Mouse (Mus musculus) CD8-positive naive resting alpha-beta T cell, adult 57 days (primary cell): ENCODE data around the gene Gm9049. TPM values are rescaled to one million over a fixed set of nuclear protein-coding genes. Genes with fewer than 3 reads are reported as not detected.

Experiments
- total RNA-seq: library from RNA; stranded (reverse); gene quantifications from one replicate; pipeline ENCODE4 v1.2.4, GENCODE M21; 2023

The Gm9049 gene
- not detected for total RNA-seq

GRCm38 (mm10) chr10:118354005-118354404, at the start of gene Gm9049:
Gm9049 (minus strand) TSS chr10:118354105.

GRCm38 (mm10) chr10:118348579-118348978, 5.3 kb downstream of the Gm9049 start, which contains the start of gene Gm9048:
Gm9048 (minus strand) TSS chr10:118348679.

GRCm38 (mm10) chr10:118343155-118343554, 10.8 kb downstream of the Gm9049 start, which contains the start of gene Gm9046:
Gm9046 (minus strand) TSS chr10:118343255.

GRCm38 (mm10) chr10:118337731-118338130, 16.2 kb downstream of the Gm9049 start, which contains the start of gene Gm9045:
Gm9045 (minus strand) TSS chr10:118337831.

GRCm38 (mm10) chr10:118332308-118332707, 21.6 kb downstream of the Gm9049 start, which contains the start of gene Gm9044:
Gm9044 (minus strand) TSS chr10:118332408.

GRCm38 (mm10) chr10:118326869-118327268, 27.0 kb downstream of the Gm9049 start, which contains the start of gene Gm9040:
Gm9040 (minus strand) TSS chr10:118326969.

Other genes with a start within 250 kb of the Gm9049 start
- 7.3 TPM for gene Mdm1, start 212.3 kb downstream of the Gm9049 start, total RNA-seq
- not detected for gene Il22, start 149.2 kb downstream of the Gm9049 start, total RNA-seq
- gene Gm32717, start 113.3 kb downstream of the Gm9049 start, total RNA-seq, result 1.1 TPM
- 1.1 TPM for gene Gm32802, start 95.4 kb downstream of the Gm9049 start, total RNA-seq
- not detected for gene Iltifb, start 59.1 kb downstream of the Gm9049 start, total RNA-seq
- gene Gm9040, start 27.1 kb downstream of the Gm9049 start, total RNA-seq, result not detected
- gene Gm9044, start 21.7 kb downstream of the Gm9049 start, total RNA-seq, result not detected
- not detected for gene Gm9045, start 16.3 kb downstream of the Gm9049 start, total RNA-seq
- gene Gm9046, start 10.8 kb downstream of the Gm9049 start, total RNA-seq, result not detected
- gene Gm9048, start 5.4 kb downstream of the Gm9049 start, total RNA-seq, result not detected
- gene Ifng, start 86.9 kb upstream of the Gm9049 start, total RNA-seq, result 4.9 TPM